Mouse (Mus musculus) gastrocnemius, postnatal 25 days (tissue): ENCODE measurements around the gene Gm17469. TPM values are rescaled to one million over a fixed set of nuclear protein-coding genes. Genes with fewer than 3 reads are reported as not detected.
"Not testable (repeated sequence)": the region's sequence is repeated elsewhere in the genome, so short reads cannot be mapped to it uniquely, and the experiment has no call there.

ENCODE experiments used
- DNase-seq: peaks from one replicate; pipeline ENCODE4 v3.0.0; 2022
- long read RNA-seq, 2 experiments: library from polyadenylated mRNA; stranded (forward); transcript quantifications; one replicate each; pipeline ENCODE4 v2.0.0; 2021
- total RNA-seq, 2 experiments: library from RNA; stranded (reverse); gene quantifications; 1 replicate in 1 of 2; 2 replicates in 1 of 2; pipeline ENCODE4 v1.2.3; 2021

Gm17469 gene
- not detected for total RNA-seq
- long read RNA-seq, experiment 1 = 0 reads
- long read RNA-seq, experiment 2 = 0 reads

GRCm38 (mm10) chrX:124629593-124629992 is at the start of gene Gm17469:
Gm17469 (plus strand) TSS chrX:124629893.
- DNase-seq = not testable (repeated sequence)

Other genes starting within 250 kb of the Gm17469 start
- not detected for gene Gm17584, start 129.3 kb upstream of the Gm17469 start, total RNA-seq